Mouse (Mus musculus) ES-Bruce4 (cell line): Measurements from ENCODE around the gene Gm49425.

Experiments used
- CTCF ChIP-seq: IDR thresholded peaks from one replicate; pipeline ENCODE4 v1.8.1; 2011; ENCODE audit warnings: low read depth, low read length
- EP300 ChIP-seq: IDR thresholded peaks from 2 replicates; pipeline ENCODE4 v1.6.1; 2011; ENCODE audit warnings: low read depth, low read length; ENCODE audit not compliant: insufficient read depth
- POLR2A ChIP-seq: IDR thresholded peaks from one replicate; pipeline ENCODE4 v1.8.1; 2011; ENCODE audit warnings: low read length; ENCODE audit not compliant: insufficient read depth

GRCm38 (mm10) chr15:101522556-101523232 is 5.6 kb upstream of the Gm49425 start:
- TF ChIP-seq CTCF (no peak), POLR2A (no peak), EP300 (no peak)
